Mouse (Mus musculus) neural tube, embryonic 13.5 days (tissue): ENCODE measurements around the gene Lamtor4. TPM values are rescaled to one million over a fixed set of nuclear protein-coding genes. Genes with fewer than 3 reads are reported as not detected.
"Not testable (repeated sequence)": the region's sequence is repeated elsewhere in the genome, so short reads cannot be mapped to it uniquely, and the experiment has no call there.

ENCODE experiments used
- ATAC-seq: fragments of 200-750 bp; cut with Nextera tagmentation; 2 replicates; pipeline ENCODE4 v1.8.0; 2017; ENCODE audit warnings: low read depth, mild to moderate bottlenecking, moderate TSS enrichment, moderate library complexity
- H3K27ac ChIP-seq: fragments of 300-500 bp; sonication (generic); replicated peaks from 2 replicates; pipeline ENCODE4 v1.5.1; 2015; ENCODE audit warnings: moderate library complexity, mild to moderate bottlenecking, inconsistent platforms
- H3K27me3 ChIP-seq: fragments of 300-500 bp; sonication (generic); 2 replicates; pipeline ENCODE4 v1.6.1; 2015; ENCODE audit warnings: mild to moderate bottlenecking, inconsistent platforms
- H3K36me3 ChIP-seq: fragments of 300-500 bp; sonication (generic); 2 replicates; pipeline ENCODE4 v1.6.1; 2015; ENCODE audit warnings: mild to moderate bottlenecking, inconsistent platforms
- H3K4me1 ChIP-seq: fragments of 300-500 bp; sonication (generic); replicated peaks from 2 replicates; pipeline ENCODE4 v1.6.1; 2015; ENCODE audit warnings: inconsistent platforms
- H3K4me2 ChIP-seq: fragments of 300-500 bp; sonication (generic); 2 replicates; pipeline ENCODE4 v1.6.1; 2015; ENCODE audit warnings: inconsistent platforms, mild to moderate bottlenecking, moderate library complexity
- H3K4me3 ChIP-seq: fragments of 300-500 bp; sonication (generic); 2 replicates; pipeline ENCODE4 v1.5.1; 2015; ENCODE audit warnings: mild to moderate bottlenecking, inconsistent platforms
- H3K9ac ChIP-seq: fragments of 300-500 bp; sonication (generic); 2 replicates; pipeline ENCODE4 v1.6.1; 2015; ENCODE audit warnings: moderate library complexity, mild to moderate bottlenecking, inconsistent platforms
- H3K9me3 ChIP-seq: fragments of 300-500 bp; sonication (generic); 2 replicates; pipeline ENCODE4 v1.6.1; 2016; ENCODE audit warnings: inconsistent platforms
- WGBS: fragments of 180-500 bp; shearing (Covaris S2); methylation state at CpG from one replicate; pipeline ENCODE4 v1.1.7; 2015; 5-methylcytosine and 5-hydroxymethylcytosine counted together
- polyA plus RNA-seq: library from polyadenylated mRNA; unstranded; fragments of >200 nt; fragmentation: Nextera tagmentation; extraction: Ambion mirVana; gene quantifications from 2 replicates; pipeline ENCODE4 v1.2.1, GENCODE M21; 2015

The Lamtor4 gene
- polyA plus RNA-seq = 89.7 and 94.5 TPM in 2 replicates

GRCm38 (mm10) chr5:138255353-138256093 is at the start of gene Lamtor4:
Gene Lamtor4, plus strand, starts transcription at chr5:138255482.
- peaks cover 35% of the 10 kb centered on the region for H3K4me1 ChIP-seq
- H3K9me3 ChIP-seq = no peaks in the 10 kb centered on the region
- H3K4me2 ChIP-seq = peak within 1 kb of the TSS; percentile 77
- H3K4me3 ChIP-seq = peak within 1 kb of the TSS; percentile 65
- ATAC-seq = peak; percentile 100
- peaks cover 29% of the 10 kb centered on the region for H3K36me3 ChIP-seq
- H3K9ac ChIP-seq = peak within 1 kb of the TSS; percentile 81
- under 1% methylated on average over 38 of the region's 38 CpGs for WGBS
- peak within 1 kb of the TSS; percentile 85 for H3K27ac ChIP-seq
- no peaks in the 10 kb centered on the region for H3K27me3 ChIP-seq

GRCm38 (mm10) chr5:138207253-138207652 is 48.0 kb upstream of the Lamtor4 start:
- no peak for ATAC-seq
- Histone ChIP-seq H3K4me1 (no peaks in the 10 kb centered on the region), H3K36me3 (no peaks in the 10 kb centered on the region), H3K9ac (no peak overlapping the region), H3K4me2 (no peak overlapping the region), H3K27me3 (no peaks in the 10 kb centered on the region), H3K9me3 (peaks cover 13% of the 10 kb centered on the region), H3K27ac (no peak overlapping the region), H3K4me3 (no peak overlapping the region)
- WGBS = 95% methylated on average over 1 of the region's 1 CpGs

GRCm38 (mm10) chr5:138207873-138208272 is 47.4 kb upstream of the Lamtor4 start:
- no peak overlapping the region for H3K27ac ChIP-seq
- no peak overlapping the region for H3K4me2 ChIP-seq
- H3K27me3 ChIP-seq = no peaks in the 10 kb centered on the region
- 83% methylated on average over 4 of the region's 4 CpGs for WGBS
- peaks cover 13% of the 10 kb centered on the region for H3K9me3 ChIP-seq
- H3K9ac ChIP-seq = no peak overlapping the region
- no peak for ATAC-seq
- no peaks in the 10 kb centered on the region for H3K4me1 ChIP-seq
- no peak overlapping the region for H3K4me3 ChIP-seq
- no peaks in the 10 kb centered on the region for H3K36me3 ChIP-seq

- WGBS = 92% methylated on average over 13 of the region's 13 CpGs
- not testable (repeated sequence) for H3K36me3 ChIP-seq, H3K4me3 ChIP-seq, H3K27me3 ChIP-seq, H3K4me1 ChIP-seq, H3K4me2 ChIP-seq, ATAC-seq, H3K9ac ChIP-seq, H3K27ac ChIP-seq
- H3K9me3 ChIP-seq = peaks cover 13% of the 10 kb centered on the region
These were observed 38.6 kb upstream of the Lamtor4 start for GRCm38 (mm10) chr5:138216632-138217031.

- H3K9ac ChIP-seq = no peak overlapping the region
- H3K4me1 ChIP-seq = no peaks in the 10 kb centered on the region
- H3K27me3 ChIP-seq = no peaks in the 10 kb centered on the region
- 83% methylated on average over 2 of the region's 2 CpGs for WGBS
- no peak overlapping the region for H3K4me2 ChIP-seq
- no peak overlapping the region for H3K27ac ChIP-seq
- H3K9me3 ChIP-seq = peaks cover 8% of the 10 kb centered on the region; the same call in 1 of the 2 replicates
- no peak overlapping the region for H3K4me3 ChIP-seq
- ATAC-seq = no peak
- no peaks in the 10 kb centered on the region for H3K36me3 ChIP-seq
These were observed 35.4 kb upstream of the Lamtor4 start for GRCm38 (mm10) chr5:138219864-138220263.

- no peak overlapping the region for H3K9ac ChIP-seq
- H3K27me3 ChIP-seq = no peaks in the 10 kb centered on the region
- H3K4me3 ChIP-seq = no peak overlapping the region
- H3K4me1 ChIP-seq = no peaks in the 10 kb centered on the region
- WGBS = 25% methylated on average over 4 of the region's 4 CpGs
- no peak for ATAC-seq
- H3K27ac ChIP-seq = no peak overlapping the region
- no peak overlapping the region for H3K4me2 ChIP-seq
- no peaks in the 10 kb centered on the region for H3K36me3 ChIP-seq
- no peaks in the 10 kb centered on the region for H3K9me3 ChIP-seq
These were observed 33.2 kb upstream of the Lamtor4 start for GRCm38 (mm10) chr5:138222111-138222510.

GRCm38 (mm10) chr5:138223287-138223686 is 32.0 kb upstream of the Lamtor4 start:
- WGBS = 62% methylated on average over 3 of the region's 3 CpGs
- H3K4me3 ChIP-seq = no peak overlapping the region

GRCm38 (mm10) chr5:138225700-138226099 is 29.6 kb upstream of the Lamtor4 start, which contains the start of gene Nxpe5:
Gene Nxpe5, plus strand, starts transcription at chr5:138225898.
- no peaks in the 10 kb centered on the region for H3K4me1 ChIP-seq
- no peak within 1 kb of the TSS for H3K27ac ChIP-seq
- H3K9ac ChIP-seq = no peak within 1 kb of the TSS
- 65% methylated on average over 2 of the region's 2 CpGs for WGBS
- H3K4me2 ChIP-seq = no peak within 1 kb of the TSS
- H3K36me3 ChIP-seq = no peaks in the 10 kb centered on the region
- H3K27me3 ChIP-seq = no peaks in the 10 kb centered on the region
- no peak for ATAC-seq
- H3K4me3 ChIP-seq = no peak within 1 kb of the TSS
- no peaks in the 10 kb centered on the region for H3K9me3 ChIP-seq

More at GRCm38 (mm10) chr5:138223287-138223686, 32.0 kb upstream of the Lamtor4 start:
- H3K36me3 ChIP-seq = no peaks in the 10 kb centered on the region
- ATAC-seq = no peak
- H3K4me1 ChIP-seq = no peaks in the 10 kb centered on the region
- no peak overlapping the region for H3K9ac ChIP-seq
- no peaks in the 10 kb centered on the region for H3K27me3 ChIP-seq
- H3K4me2 ChIP-seq = no peak overlapping the region
- no peak overlapping the region for H3K27ac ChIP-seq
- H3K9me3 ChIP-seq = no peaks in the 10 kb centered on the region

- WGBS = 71% methylated on average over 4 of the region's 4 CpGs
- Histone ChIP-seq H3K27ac (no peak overlapping the region), H3K9me3 (no peaks in the 10 kb centered on the region), H3K36me3 (no peaks in the 10 kb centered on the region), H3K4me1 (no peaks in the 10 kb centered on the region), H3K27me3 (no peaks in the 10 kb centered on the region), H3K9ac (no peak overlapping the region), H3K4me2 (no peak overlapping the region), H3K4me3 (no peak overlapping the region)
- no peak for ATAC-seq
These were observed 28.8 kb upstream of the Lamtor4 start for GRCm38 (mm10) chr5:138226491-138226890.

- H3K27me3 ChIP-seq = no peaks in the 10 kb centered on the region
- ATAC-seq = no peak
- 87% methylated on average over 2 of the region's 2 CpGs for WGBS
These were observed 27.9 kb upstream of the Lamtor4 start for GRCm38 (mm10) chr5:138227367-138227766.

GRCm38 (mm10) chr5:138228026-138228425 is 27.3 kb upstream of the Lamtor4 start:
- Histone ChIP-seq H3K9me3 (no peaks in the 10 kb centered on the region), H3K36me3 (no peaks in the 10 kb centered on the region), H3K27me3 (no peaks in the 10 kb centered on the region), H3K4me3 (no peak overlapping the region), H3K4me2 (no peak overlapping the region), H3K9ac (no peak overlapping the region), H3K27ac (no peak overlapping the region), H3K4me1 (no peaks in the 10 kb centered on the region)
- 55% methylated on average over 3 of the region's 3 CpGs for WGBS
- ATAC-seq = no peak

More at GRCm38 (mm10) chr5:138227367-138227766, 27.9 kb upstream of the Lamtor4 start:
- no peak overlapping the region for H3K4me3 ChIP-seq
- H3K36me3 ChIP-seq = no peaks in the 10 kb centered on the region
- H3K9me3 ChIP-seq = no peaks in the 10 kb centered on the region
- no peaks in the 10 kb centered on the region for H3K4me1 ChIP-seq
- H3K9ac ChIP-seq = no peak overlapping the region
- no peak overlapping the region for H3K27ac ChIP-seq
- no peak overlapping the region for H3K4me2 ChIP-seq

GRCm38 (mm10) chr5:138229511-138229910 is 25.8 kb upstream of the Lamtor4 start:
- no peak for ATAC-seq
- Histone ChIP-seq H3K27ac (no peak overlapping the region), H3K27me3 (no peaks in the 10 kb centered on the region), H3K4me1 (no peaks in the 10 kb centered on the region), H3K4me3 (no peak overlapping the region), H3K4me2 (no peak overlapping the region), H3K9ac (no peak overlapping the region), H3K36me3 (no peaks in the 10 kb centered on the region), H3K9me3 (no peaks in the 10 kb centered on the region)
- WGBS = 93% methylated on average over 3 of the region's 3 CpGs

- Histone ChIP-seq H3K9ac (no peak overlapping the region), H3K27me3 (no peaks in the 10 kb centered on the region), H3K4me1 (no peaks in the 10 kb centered on the region), H3K36me3 (no peaks in the 10 kb centered on the region), H3K4me2 (no peak overlapping the region), H3K4me3 (no peak overlapping the region), H3K9me3 (no peaks in the 10 kb centered on the region), H3K27ac (no peak overlapping the region)
- no peak for ATAC-seq
- WGBS = 93% methylated on average over 2 of the region's 2 CpGs
These were observed 21.5 kb upstream of the Lamtor4 start for GRCm38 (mm10) chr5:138233778-138234177.
